Mouse (Mus musculus) cerebellum, postnatal 14 days (tissue): ENCODE measurements around the gene Kdm5d.
A peak's percentile ranks its signal among the peaks of the same experiment; 100 is the strongest.

Source experiments
- DNase-seq, 2 experiments: peaks; one replicate each; pipeline ENCODE4 v3.0.0; 2021; ENCODE audit warnings: mixed read lengths in 2 of 2

Kdm5d gene

GRCm38 (mm10) chrY:897393-898227 lies at the start of gene Kdm5d:
Gene Kdm5d (plus strand): TSS chrY:897788.
- peak in 1 of 2 experiments; percentile 74 for DNase-seq

DNA sequence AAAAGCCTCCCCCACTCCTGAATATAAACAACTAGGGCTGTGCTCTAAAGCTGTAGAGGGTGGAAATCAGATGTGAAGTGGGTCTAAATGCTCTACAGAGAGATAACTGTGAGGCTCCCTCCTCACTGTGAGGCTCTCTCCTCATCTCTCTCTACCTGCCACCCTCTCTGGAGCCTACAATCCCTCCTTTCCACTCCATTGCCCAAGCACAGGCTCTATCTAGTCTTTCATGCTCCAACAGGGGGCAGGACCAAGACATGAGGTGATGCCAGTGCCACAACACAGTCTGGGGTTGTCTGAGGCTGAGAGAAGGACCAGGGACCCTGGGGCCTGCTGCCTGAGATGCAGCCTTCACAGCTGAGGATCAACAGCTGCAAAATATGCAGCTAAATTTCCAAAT lies 25.2 kb upstream of the Kdm5d start:
- DNase-seq, result no peak

DNA sequence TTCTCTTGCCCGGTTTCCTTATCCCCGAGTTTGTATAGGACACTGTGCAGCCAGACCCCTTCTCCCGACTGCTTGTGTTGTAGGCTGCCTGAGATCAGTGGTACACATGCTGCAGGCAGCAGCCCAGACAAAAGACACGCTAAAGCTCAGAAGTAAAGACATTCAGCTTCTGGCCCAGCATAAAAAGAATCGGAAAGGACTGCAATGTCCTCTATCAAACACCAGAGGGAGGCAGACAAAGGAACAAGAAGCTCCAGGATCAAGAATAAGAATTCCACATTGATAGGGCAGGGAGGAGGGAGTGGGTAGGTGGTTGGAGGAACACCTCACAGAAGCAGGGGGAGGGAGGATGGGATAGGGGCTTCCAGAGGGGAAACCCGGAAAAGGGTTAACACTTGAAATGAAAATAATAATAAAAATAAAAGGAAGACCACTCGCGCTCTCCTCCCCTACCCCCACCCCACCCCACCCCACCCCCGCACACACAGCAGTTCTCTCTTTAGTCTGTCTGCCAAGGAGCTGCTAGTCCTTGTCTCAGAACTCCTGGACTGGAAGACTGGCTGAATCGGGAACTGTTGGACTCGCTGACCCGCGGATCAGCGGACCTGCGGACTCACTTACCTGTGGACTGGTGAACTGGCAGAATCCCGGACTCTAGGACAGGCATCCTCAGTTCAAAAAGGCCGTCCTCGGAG lies 24.6 kb upstream of the Kdm5d start:
- peak in 1 of 2 experiments; percentile 5 for DNase-seq
